Mouse (Mus musculus) left cerebral cortex, postnatal 25 days (tissue): ENCODE results near the gene Idi2. TPM values are rescaled to one million over a fixed set of nuclear protein-coding genes. Genes with fewer than 3 reads are reported as not detected.
"Not testable (repeated sequence)": the region's sequence is repeated elsewhere in the genome, so short reads cannot be mapped to it uniquely, and the experiment has no call there.

Source experiments
- DNase-seq, 2 experiments: peaks; one replicate each; pipeline ENCODE4 v3.0.0; 2022; ENCODE audit warnings: low spot score in 2 of 2, mixed read lengths in 1 of 2
- intact Hi-C: fragments of 180-260 bp; cut with DNase I; formaldehyde crosslinking; loops from one replicate; pipeline ENCODE4 v1.15.1; 2025
- total RNA-seq, 2 experiments: library from RNA; stranded (reverse); gene quantifications; 2 replicates each; pipeline ENCODE4 v1.2.3; 2021

The Idi2 gene
- total RNA-seq, result under 1 TPM in 1 of 2 experiments, not detected in 1; 0.16 TPM

DNA sequence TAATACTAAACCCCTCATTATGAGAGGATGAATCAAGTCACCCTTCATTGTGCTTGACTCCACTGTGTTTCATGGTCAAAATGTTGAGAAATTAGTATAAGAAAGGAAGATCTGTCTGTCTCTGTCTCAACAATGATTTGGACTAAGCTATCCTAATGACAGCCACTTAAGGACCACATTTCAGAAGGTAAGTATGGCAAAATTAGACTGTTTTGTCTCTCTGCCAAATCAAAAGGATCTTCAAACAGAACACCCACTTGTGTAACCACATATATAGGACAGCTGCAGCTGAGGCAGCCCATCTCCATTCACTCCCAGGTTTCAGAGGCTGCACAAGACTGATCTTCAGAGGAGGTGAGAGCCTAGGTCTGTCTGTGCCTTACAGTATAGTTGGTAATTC lies at the start of gene Idi2:
Idi2 (plus strand) TSS at position 301 of the 400 bp plus-strand sequence.
- intact Hi-C loops, DNase-seq: not testable (repeated sequence)

- intact Hi-C loops, DNase-seq: not testable (repeated sequence)
Measured at GRCm38 (mm10) chr13:8905986-8906385, 46.7 kb upstream of the Idi2 start.

DNA sequence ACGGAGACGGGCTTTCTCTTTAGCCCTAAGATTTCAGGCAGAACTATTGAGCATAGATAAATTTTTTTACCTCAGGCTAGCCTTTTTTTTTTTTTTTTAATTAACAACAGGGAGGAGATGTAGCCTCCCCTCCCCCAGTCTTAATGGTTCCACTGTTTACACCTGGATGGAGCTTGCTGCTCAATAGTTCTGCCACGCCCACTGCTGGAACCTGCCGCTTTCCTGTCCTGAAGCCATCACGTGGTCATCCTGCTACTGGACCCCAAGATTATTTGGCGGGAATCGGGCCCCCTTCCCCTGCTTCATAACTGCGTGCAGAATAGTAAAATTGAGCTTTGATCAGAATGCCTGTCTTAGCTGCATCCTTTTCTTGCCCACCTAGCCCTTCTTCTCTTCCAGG lies 38.8 kb upstream of the Idi2 start:
- DNase-seq, intact Hi-C loops: not testable (repeated sequence)

GRCm38 (mm10) chr13:8933499-8933898 lies 19.2 kb upstream of the Idi2 start:
- intact Hi-C loops, result no loop called here
- DNase-seq, result no peak

GRCm38 (mm10) chr13:8937611-8938140 lies 15.0 kb upstream of the Idi2 start:
- DNase-seq, intact Hi-C loops: not testable (repeated sequence)

DNA sequence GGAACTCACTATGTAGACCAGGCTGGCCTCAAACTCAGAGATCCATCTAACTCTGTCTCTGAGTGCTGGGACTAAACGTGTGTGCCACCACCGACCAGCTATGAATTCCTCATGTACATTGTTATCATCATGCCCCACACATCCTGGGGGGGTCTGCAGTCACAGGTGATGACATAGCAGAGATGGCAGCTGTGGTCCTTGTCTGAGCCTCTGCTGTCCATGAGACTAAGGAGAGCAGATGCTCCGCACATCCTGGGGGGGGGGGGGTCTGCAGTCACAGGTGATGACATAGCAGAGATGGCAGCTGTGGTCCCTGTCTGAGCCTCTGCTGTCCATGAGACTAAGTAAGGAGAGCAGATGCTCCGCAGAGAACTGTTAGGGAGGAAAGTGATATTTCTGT lies 11.6 kb upstream of the Idi2 start:
- DNase-seq, intact Hi-C loops: not testable (repeated sequence)

- DNase-seq, intact Hi-C loops: not testable (repeated sequence)
Measured at GRCm38 (mm10) chr13:8941701-8942100, 11.0 kb upstream of the Idi2 start.

DNA sequence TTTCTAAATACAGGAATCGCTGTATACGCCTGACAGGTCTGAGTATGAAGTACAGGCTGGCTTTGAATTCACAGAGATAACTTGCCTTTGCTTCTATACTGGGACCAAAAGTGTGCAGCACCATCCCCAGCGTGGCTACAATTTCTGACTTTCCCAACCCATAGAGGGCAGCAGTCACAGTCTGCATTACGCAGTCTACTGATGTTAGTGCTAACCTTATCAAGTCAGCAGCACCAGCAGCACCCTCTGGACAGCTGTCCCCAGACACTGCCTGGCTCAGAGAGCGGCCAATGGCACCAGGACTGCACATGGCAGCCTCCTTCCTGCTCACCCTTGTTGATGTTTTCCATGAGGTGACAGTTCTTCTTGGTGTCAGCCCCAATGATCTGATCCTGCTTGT lies 8.8 kb upstream of the Idi2 start:
- DNase-seq, intact Hi-C loops: not testable (repeated sequence)

- intact Hi-C loops, DNase-seq: not testable (repeated sequence)
Measured at GRCm38 (mm10) chr13:8948131-8948530, 4.5 kb upstream of the Idi2 start, which contains the start of gene Gm9745. Gene Gm9745 (minus strand): TSS chr13:8948231.

DNA sequence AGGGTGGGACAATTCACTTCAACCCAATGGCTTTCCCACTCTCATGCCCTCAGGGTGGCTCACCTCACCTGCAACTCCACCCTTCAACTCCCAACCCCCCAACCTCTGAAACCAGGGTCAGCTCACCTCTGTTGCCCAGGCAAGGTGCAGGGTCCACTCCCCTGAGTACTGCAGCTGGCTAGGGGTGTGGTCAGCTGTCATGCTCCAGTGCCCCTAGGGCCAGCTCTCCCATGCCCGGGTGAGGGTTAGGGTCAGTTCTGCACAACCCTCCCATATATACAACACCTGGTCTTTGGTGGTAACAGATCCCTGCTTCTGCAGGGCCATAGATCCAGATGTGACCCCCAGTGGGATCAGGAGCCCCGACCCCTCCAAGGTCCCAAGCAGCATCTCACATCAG lies 2.5 kb downstream of the Idi2 start:
- DNase-seq, intact Hi-C loops: not testable (repeated sequence)

DNA sequence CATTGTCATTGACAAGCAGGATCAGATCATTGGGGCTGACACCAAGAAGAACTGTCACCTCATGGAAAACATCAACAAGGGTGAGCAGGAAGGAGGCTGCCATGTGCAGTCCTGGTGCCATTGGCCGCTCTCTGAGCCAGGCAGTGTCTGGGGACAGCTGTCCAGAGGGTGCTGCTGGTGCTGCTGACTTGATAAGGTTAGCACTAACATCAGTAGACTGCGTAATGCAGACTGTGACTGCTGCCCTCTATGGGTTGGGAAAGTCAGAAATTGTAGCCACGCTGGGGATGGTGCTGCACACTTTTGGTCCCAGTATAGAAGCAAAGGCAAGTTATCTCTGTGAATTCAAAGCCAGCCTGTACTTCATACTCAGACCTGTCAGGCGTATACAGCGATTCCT lies 4.2 kb downstream of the Idi2 start:
- DNase-seq, intact Hi-C loops: not testable (repeated sequence)

DNA sequence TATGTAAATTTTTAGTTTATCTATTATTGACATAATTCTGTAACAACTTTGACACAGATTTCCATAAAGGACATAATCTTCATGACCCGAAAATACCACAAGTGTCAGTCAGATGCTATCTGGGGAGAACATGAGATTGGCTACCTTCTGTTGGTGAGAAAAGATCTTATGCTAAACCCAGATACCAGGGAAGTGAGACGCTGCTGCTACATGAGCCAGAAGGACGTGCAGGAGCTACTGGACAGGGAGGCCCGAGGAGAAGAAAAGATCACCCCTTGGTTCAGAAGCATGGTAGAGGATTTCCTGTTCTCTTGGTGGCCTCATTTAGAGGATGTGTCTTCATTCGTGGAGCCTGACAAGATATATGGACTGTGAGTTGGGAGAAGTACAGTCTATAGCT lies 6.4 kb downstream of the Idi2 start:
- DNase-seq, intact Hi-C loops: not testable (repeated sequence)

- DNase-seq, intact Hi-C loops: not testable (repeated sequence)
Measured at GRCm38 (mm10) chr13:8959554-8959953, 6.9 kb downstream of the Idi2 start.

DNA sequence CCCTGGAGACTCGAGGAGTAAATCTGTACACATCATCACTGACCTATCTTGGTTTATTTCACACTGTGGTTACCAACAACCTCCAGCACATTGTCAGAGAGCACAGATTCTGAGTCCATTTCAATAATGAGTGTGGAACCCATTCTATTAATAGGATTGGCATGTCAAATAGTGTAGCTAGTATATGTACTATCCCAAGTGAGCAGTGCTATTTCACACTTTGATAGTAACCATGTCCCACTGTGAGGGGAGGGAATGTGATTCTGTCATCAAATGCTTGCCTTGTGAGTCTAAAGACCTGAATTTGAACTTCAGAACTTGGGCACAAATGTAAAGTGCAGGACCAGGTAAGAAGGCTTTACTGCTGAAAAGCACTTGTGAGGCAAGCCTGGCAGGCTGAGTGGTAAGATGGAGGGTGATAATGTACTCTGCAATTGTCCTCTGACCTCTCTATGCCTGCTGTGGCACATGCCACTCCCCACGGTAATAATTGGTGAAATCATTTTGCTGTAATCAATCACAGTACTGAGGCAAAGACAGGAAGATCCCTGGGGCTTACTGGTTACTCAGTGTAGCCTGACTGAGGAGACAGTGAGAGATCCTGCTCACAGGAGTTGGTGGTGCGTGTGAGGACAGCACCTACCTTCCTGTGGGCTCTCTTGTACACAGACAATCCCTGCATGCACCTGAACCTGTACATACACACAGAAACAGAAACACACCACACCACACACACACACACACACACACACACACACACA lies 8.6 kb downstream of the Idi2 start:
- intact Hi-C loops, DNase-seq: not testable (repeated sequence)

DNA sequence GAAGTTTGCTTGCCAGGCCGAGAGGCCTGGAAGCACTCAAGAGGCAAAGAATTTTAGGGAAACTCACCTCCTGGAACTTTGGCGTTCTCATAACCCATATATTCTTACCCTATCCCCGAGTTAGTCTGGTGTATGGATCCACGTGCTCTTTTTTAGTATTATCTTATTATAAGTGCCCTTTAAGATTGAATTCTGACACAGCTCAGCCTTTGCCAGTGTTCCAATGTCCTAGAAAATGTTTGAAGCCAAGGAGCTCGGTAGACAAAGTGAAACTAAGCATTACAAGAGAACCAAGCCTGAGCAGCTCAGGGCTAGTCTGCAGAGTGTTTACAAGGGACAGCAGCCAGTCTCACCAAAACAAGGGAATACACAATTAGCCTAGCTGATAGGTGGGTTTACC lies 9.6 kb downstream of the Idi2 start:
- intact Hi-C loops, result not testable (repeated sequence)
- DNase-seq, result peak in 1 of 2 experiments; percentile 4

- intact Hi-C loops, result loop anchor here (5.0 kb wide), 1 partner anchor 78 kb away; the partner anchor contains the start of gene Idi1
- DNase-seq, result no peak
Measured at GRCm38 (mm10) chr13:8965224-8965623, 12.6 kb downstream of the Idi2 start.

DNA sequence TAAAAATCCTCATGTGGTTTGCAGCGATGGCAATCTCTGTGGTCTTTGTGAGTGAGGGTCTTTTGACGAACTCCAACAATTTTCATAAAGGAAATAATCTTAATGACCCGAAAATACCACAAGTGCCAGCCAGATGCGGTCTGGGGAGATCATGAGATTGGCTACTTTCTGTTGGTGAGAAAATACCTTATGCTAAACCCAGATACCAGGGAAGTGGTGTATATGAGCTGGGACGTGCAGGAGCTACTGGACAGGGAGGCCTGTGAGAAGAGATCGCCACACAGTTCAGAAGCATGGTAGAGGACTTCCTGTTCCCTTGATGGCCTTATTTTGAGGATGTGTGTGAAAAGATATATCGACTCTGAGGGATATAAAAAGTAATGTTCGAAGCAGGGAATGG lies 15.1 kb downstream of the Idi2 start:
- DNase-seq, result no peak
- intact Hi-C loops, result loop anchor here (5.0 kb wide), 1 partner anchor 80 kb away; the partner anchor contains the start of gene Idi1

DNA sequence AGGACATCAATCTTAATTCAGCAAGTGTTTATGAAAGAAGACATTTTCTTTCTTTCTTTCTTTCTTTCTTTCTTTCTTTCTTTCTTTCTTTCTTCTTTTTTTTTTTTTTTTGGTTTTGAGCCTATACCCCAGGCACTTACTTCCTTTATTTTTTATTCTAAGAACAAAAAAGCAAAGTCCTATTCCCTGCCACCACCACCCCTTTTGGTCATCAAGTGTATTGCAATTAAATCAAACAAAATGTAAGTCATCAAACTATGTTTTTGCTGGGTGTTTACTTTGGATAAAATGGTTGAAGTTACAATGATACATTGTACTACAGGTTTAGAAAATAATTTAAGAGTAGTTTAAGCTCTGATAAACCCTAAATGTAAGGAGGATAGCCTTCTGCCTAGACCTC lies 19.7 kb downstream of the Idi2 start:
- intact Hi-C loops, result no loop called here
- no peak for DNase-seq

DNA sequence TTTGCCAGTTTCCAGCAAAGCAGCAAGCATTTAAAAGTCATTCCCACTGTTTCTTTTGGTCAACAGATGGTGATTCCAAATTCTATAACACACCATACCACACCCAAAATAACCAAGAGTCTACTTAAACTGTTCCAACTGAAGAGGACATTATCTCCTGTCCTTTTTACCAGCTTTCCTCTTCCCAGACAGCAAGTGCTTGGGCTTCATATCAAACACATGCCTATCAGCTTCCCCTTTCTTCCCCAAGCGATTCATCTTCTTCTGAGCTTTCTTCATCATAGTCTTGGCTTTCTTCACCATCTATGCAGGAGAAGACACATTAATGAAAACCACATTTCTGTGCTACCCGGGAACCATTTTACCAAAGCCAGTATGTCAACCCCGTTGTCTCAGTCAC lies 20.3 kb downstream of the Idi2 start:
- intact Hi-C loops, result no loop called here
- no peak for DNase-seq

- intact Hi-C loops, result no loop called here
- DNase-seq, result no peak
Measured at GRCm38 (mm10) chr13:8992231-8992630, 39.6 kb downstream of the Idi2 start.
